Mouse (Mus musculus): ENCODE results near the gene Fam166b. TPM values are rescaled to one million over a fixed set of nuclear protein-coding genes. Genes with fewer than 3 reads are reported as not detected.
A peak's percentile ranks its signal among the peaks of the same experiment; 100 is the strongest.

The Fam166b gene
- polyA plus RNA-seq, 1 experiment from 2014 or later: 0.28 TPM

DNA sequence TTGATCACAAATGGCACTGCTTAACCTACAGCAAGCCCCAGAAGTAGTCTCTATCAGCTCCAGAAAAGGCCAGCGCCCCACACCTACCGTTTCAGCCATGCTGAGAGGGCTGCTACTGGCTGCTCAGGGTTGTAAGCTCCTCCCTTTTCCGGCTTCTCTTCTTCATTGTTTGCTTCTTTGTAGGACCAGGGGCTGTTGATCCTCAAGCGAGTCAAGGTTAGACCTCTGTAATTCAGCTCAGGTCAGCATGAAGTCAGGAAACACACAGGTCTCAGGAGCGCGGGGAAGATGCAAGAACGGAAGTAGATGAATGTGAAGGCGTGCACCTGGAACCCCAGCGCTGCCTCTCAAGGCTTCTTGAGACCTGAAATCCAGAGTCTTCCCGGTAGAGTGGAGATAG is 24.2 kb downstream of the Fam166b start:
- Histone ChIP-seq H3K4me1 (replicated peaks; ENCODE audit: control insufficient read depth, insufficient read depth, low read length) (peaks cover 11% of the 10 kb centered on the region; the same call in 1 of the 2 replicates), H3K4me3 (ENCODE audit: low read depth, low read length) (no peak overlapping the region), H3K9me3 (ENCODE audit: control insufficient read depth, low read length) (no peaks in the 10 kb centered on the region), H3K27me3 (ENCODE audit: control insufficient read depth, insufficient read depth, low read length) (no peaks in the 10 kb centered on the region), H3K27ac (ENCODE audit: low read depth, low read length) (no peak overlapping the region), H3K9ac (ENCODE audit: low read length) (no peak overlapping the region), H3K4me2 (ENCODE audit: low read depth, low read length, severe bottlenecking) (no peak overlapping the region), H3K36me3 (ENCODE audit: control insufficient read depth, insufficient read depth, low read length) (no peaks in the 10 kb centered on the region)
- WGBS: 90% methylated on average over 10 of the region's 10 CpGs
- ATAC-seq (replicated peaks; ENCODE audit: low FRiP score) (no peak), DNase-seq (ENCODE audit: low spot score) (no peak)

- H3K36me3 ChIP-seq (ENCODE audit: control insufficient read depth, insufficient read depth, low read length): no peaks in the 10 kb centered on the region
- H3K4me2 ChIP-seq (ENCODE audit: low read depth, low read length, severe bottlenecking): no peak overlapping the region
- peaks cover 9% of the 10 kb centered on the region; the same call in 1 of the 2 replicates for H3K4me1 ChIP-seq (replicated peaks; ENCODE audit: control insufficient read depth, insufficient read depth, low read length)
- no peak overlapping the region for H3K27ac ChIP-seq (ENCODE audit: low read depth, low read length)
- 87% methylated on average over 9 of the region's 9 CpGs for WGBS
- no peak for ATAC-seq (replicated peaks; ENCODE audit: low FRiP score)
- no peak overlapping the region for H3K9ac ChIP-seq (ENCODE audit: low read length)
- no peaks in the 10 kb centered on the region for H3K9me3 ChIP-seq (ENCODE audit: control insufficient read depth, low read length)
- no peak overlapping the region for H3K4me3 ChIP-seq (ENCODE audit: low read depth, low read length)
- DNase-seq (ENCODE audit: low spot score): no peak
- H3K27me3 ChIP-seq (ENCODE audit: control insufficient read depth, insufficient read depth, low read length): no peaks in the 10 kb centered on the region
These were observed 26.7 kb downstream of the Fam166b start for GRCm38 (mm10) chr4:43402212-43402611.

GRCm38 (mm10) chr4:43401486-43401885 is 27.4 kb downstream of the Fam166b start:
- H3K4me1 ChIP-seq (replicated peaks; ENCODE audit: control insufficient read depth, insufficient read depth, low read length): peaks cover 9% of the 10 kb centered on the region; the same call in 1 of the 2 replicates
- no peaks in the 10 kb centered on the region for H3K36me3 ChIP-seq (ENCODE audit: control insufficient read depth, insufficient read depth, low read length)
- WGBS: 91% methylated on average over 10 of the region's 10 CpGs
- no peak overlapping the region for H3K9ac ChIP-seq (ENCODE audit: low read length)
- DNase-seq (ENCODE audit: low spot score) (peak; percentile 40), ATAC-seq (replicated peaks; ENCODE audit: low FRiP score) (no peak)
- H3K4me3 ChIP-seq (ENCODE audit: low read depth, low read length): no peak overlapping the region
- no peak overlapping the region for H3K4me2 ChIP-seq (ENCODE audit: low read depth, low read length, severe bottlenecking)
- no peak overlapping the region for H3K27ac ChIP-seq (ENCODE audit: low read depth, low read length)
- no peaks in the 10 kb centered on the region for H3K27me3 ChIP-seq (ENCODE audit: control insufficient read depth, insufficient read depth, low read length)
- H3K9me3 ChIP-seq (ENCODE audit: control insufficient read depth, low read length): no peaks in the 10 kb centered on the region

DNA sequence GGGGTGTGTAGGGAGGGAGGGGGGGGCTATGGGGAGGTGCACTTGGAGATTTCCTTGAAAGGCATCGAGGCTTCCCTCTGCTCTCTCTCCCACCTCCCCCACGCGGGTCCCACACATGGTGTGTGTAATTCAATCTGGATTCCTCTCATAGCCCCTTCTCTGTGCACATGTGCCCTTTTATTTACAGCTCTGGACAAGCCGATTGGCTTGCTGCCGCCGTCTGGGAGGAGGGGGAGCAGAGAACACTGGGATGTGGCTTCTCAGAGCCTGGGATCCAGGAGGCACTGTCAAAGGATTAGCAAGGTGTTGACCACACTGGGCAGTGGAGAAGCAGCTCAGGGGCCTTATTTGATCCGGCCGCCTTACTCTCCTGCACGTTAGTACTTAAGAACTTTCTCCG is 28.0 kb downstream of the Fam166b start:
- ATAC-seq (replicated peaks; ENCODE audit: low FRiP score): 0 out of 2 replicates have a peak, but pooled peaks have one; percentile 27
- Histone ChIP-seq H3K27ac (ENCODE audit: low read depth, low read length) (no peak overlapping the region), H3K9ac (ENCODE audit: low read length) (no peak overlapping the region), H3K9me3 (ENCODE audit: control insufficient read depth, low read length) (no peaks in the 10 kb centered on the region), H3K4me1 (replicated peaks; ENCODE audit: control insufficient read depth, insufficient read depth, low read length) (peaks cover 8% of the 10 kb centered on the region; the same call in 1 of the 2 replicates), H3K36me3 (ENCODE audit: control insufficient read depth, insufficient read depth, low read length) (no peaks in the 10 kb centered on the region), H3K4me3 (ENCODE audit: low read depth, low read length) (no peak overlapping the region), H3K27me3 (ENCODE audit: control insufficient read depth, insufficient read depth, low read length) (no peaks in the 10 kb centered on the region), H3K4me2 (ENCODE audit: low read depth, low read length, severe bottlenecking) (no peak overlapping the region)
- WGBS: 27% methylated on average over 10 of the region's 10 CpGs
- peak; percentile 61 for DNase-seq (ENCODE audit: low spot score)

GRCm38 (mm10) chr4:43399391-43400131 is 29.4 kb downstream of the Fam166b start:
- no peaks in the 10 kb centered on the region for H3K36me3 ChIP-seq (ENCODE audit: control insufficient read depth, insufficient read depth, low read length)
- H3K27ac ChIP-seq (ENCODE audit: low read depth, low read length): no peak overlapping the region
- no peaks in the 10 kb centered on the region for H3K9me3 ChIP-seq (ENCODE audit: control insufficient read depth, low read length)
- no peaks in the 10 kb centered on the region for H3K27me3 ChIP-seq (ENCODE audit: control insufficient read depth, insufficient read depth, low read length)
- no peak overlapping the region for H3K9ac ChIP-seq (ENCODE audit: low read length)
- H3K4me3 ChIP-seq (ENCODE audit: low read depth, low read length): no peak overlapping the region
- no peak overlapping the region for H3K4me2 ChIP-seq (ENCODE audit: low read depth, low read length, severe bottlenecking)
- 86% methylated on average over 31 of the region's 31 CpGs for WGBS
- ATAC-seq (replicated peaks; ENCODE audit: low FRiP score) (no peak), DNase-seq (ENCODE audit: low spot score) (peak; percentile 48)
- 0 out of 2 replicates have a peak, but pooled peaks cover 7% of the 10 kb centered on the region for H3K4me1 ChIP-seq (replicated peaks; ENCODE audit: control insufficient read depth, insufficient read depth, low read length)

DNA sequence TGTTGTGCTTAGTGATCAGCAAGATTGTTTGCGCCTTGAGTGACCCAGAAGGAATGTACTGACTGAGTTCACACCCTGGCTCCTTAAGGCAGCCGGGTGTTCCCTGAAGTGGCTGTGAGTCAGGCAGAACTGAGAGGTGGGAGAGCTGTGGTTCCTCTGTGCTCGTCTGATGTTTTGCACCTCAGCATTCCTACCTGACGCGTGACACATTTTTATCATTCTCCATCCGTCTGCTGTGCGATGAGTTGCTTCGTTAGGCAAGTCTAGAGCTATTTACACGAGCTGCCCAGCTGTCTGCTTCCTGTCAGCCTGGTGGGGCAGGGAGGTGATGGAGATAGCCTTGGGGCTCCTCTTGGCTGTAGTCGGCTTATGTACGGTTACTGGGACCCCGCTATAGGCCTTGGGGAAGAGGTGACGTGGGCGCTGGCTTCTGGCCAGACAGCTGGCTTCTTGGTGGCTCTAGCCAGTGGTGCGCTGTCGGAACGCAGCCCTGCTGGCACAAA is 30.1 kb downstream of the Fam166b start:
- peak; percentile 53 for DNase-seq (ENCODE audit: low spot score)
- Histone ChIP-seq H3K4me1 (replicated peaks; ENCODE audit: control insufficient read depth, insufficient read depth, low read length) (0 out of 2 replicates have a peak, but pooled peaks cover 7% of the 10 kb centered on the region), H3K9ac (ENCODE audit: low read length) (no peak overlapping the region), H3K4me2 (ENCODE audit: low read depth, low read length, severe bottlenecking) (no peak overlapping the region), H3K27me3 (ENCODE audit: control insufficient read depth, insufficient read depth, low read length) (no peaks in the 10 kb centered on the region), H3K4me3 (ENCODE audit: low read depth, low read length) (no peak overlapping the region), H3K9me3 (ENCODE audit: control insufficient read depth, low read length) (no peaks in the 10 kb centered on the region), H3K36me3 (ENCODE audit: control insufficient read depth, insufficient read depth, low read length) (no peaks in the 10 kb centered on the region), H3K27ac (ENCODE audit: low read depth, low read length) (no peak overlapping the region)
- ATAC-seq (replicated peaks; ENCODE audit: low FRiP score): no peak
- 74% methylated on average over 17 of the region's 17 CpGs for WGBS

DNA sequence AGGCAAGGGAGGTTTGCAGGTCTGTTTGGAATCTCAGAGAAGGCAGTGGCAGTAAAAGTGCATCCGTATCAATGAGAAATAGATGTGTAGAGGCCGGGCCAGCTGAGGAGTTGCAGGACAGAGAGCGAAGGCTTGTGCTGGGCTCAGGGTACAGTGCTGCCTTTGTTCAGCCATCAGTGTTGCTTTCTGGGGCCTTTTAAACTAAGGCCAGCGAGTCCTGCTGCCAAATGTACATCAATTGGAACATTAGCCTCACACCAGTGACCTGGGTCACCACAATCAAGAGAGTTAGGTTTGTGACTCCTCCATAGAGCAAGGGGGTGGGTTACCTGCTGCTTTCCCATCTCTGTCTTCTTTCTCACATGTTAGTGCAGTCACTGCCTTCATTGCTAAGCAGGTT is 30.9 kb downstream of the Fam166b start:
- 0 out of 2 replicates have a peak, but pooled peaks cover 7% of the 10 kb centered on the region for H3K4me1 ChIP-seq (replicated peaks; ENCODE audit: control insufficient read depth, insufficient read depth, low read length)
- no peak overlapping the region for H3K27ac ChIP-seq (ENCODE audit: low read depth, low read length)

DNA sequence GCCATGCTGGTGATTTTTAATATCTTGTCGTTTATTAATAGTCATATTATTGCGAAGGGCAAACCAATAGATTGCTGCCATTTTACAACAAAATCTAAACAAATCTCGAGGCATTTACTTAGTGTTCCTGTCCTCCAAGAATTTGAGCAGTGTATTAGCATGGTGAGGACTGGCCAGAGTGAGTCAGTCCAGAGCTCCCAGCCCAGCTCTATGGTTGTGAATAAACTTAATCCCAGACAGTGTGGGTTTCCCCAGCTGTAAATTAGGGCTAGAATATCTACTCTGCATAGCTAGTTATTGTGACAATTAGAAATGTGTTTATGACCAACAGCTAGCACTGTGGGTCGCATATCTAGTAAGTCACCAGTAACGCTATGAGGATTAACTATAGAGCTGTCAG is 32.6 kb downstream of the Fam166b start:
- no peak overlapping the region for H3K4me3 ChIP-seq (ENCODE audit: low read depth, low read length)
- H3K27me3 ChIP-seq (ENCODE audit: control insufficient read depth, insufficient read depth, low read length): no peaks in the 10 kb centered on the region
- no peak overlapping the region for H3K27ac ChIP-seq (ENCODE audit: low read depth, low read length)
- 88% methylated on average over 5 of the region's 5 CpGs for WGBS
- no peak overlapping the region for H3K9ac ChIP-seq (ENCODE audit: low read length)
- 0 out of 2 replicates have a peak, but pooled peaks cover 5% of the 10 kb centered on the region for H3K4me1 ChIP-seq (replicated peaks; ENCODE audit: control insufficient read depth, insufficient read depth, low read length)
- ATAC-seq (replicated peaks; ENCODE audit: low FRiP score) (no peak), DNase-seq (ENCODE audit: low spot score) (no peak)
- no peaks in the 10 kb centered on the region for H3K9me3 ChIP-seq (ENCODE audit: control insufficient read depth, low read length)
- H3K4me2 ChIP-seq (ENCODE audit: low read depth, low read length, severe bottlenecking): no peak overlapping the region
- H3K36me3 ChIP-seq (ENCODE audit: control insufficient read depth, insufficient read depth, low read length): no peaks in the 10 kb centered on the region

More for the DNA sequence above, 30.9 kb downstream of the Fam166b start:
- no peaks in the 10 kb centered on the region for H3K9me3 ChIP-seq (ENCODE audit: control insufficient read depth, low read length)
- DNase-seq (ENCODE audit: low spot score) (no peak), ATAC-seq (replicated peaks; ENCODE audit: low FRiP score) (no peak)
- H3K4me3 ChIP-seq (ENCODE audit: low read depth, low read length): no peak overlapping the region
- H3K9ac ChIP-seq (ENCODE audit: low read length): no peak overlapping the region
- no peaks in the 10 kb centered on the region for H3K27me3 ChIP-seq (ENCODE audit: control insufficient read depth, insufficient read depth, low read length)
- no peak overlapping the region for H3K4me2 ChIP-seq (ENCODE audit: low read depth, low read length, severe bottlenecking)
- WGBS: 79% methylated on average over 4 of the region's 4 CpGs
- no peaks in the 10 kb centered on the region for H3K36me3 ChIP-seq (ENCODE audit: control insufficient read depth, insufficient read depth, low read length)

Measured in forebrain, embryonic 11.5 days (tissue).